Mouse (Mus musculus) cerebellum, postnatal 10 days (tissue): ENCODE measurements around the gene Rnf213.

ENCODE experiments used
- DNase-seq, 2 experiments: peaks; one replicate each; pipeline ENCODE4 v3.0.0; 2021; ENCODE audit warnings: mixed read lengths in 2 of 2

The Rnf213 gene

GRCm38 (mm10) chr11:119438776-119439175 is 45.9 kb downstream of the Rnf213 start:
- DNase-seq = no peak

DNA sequence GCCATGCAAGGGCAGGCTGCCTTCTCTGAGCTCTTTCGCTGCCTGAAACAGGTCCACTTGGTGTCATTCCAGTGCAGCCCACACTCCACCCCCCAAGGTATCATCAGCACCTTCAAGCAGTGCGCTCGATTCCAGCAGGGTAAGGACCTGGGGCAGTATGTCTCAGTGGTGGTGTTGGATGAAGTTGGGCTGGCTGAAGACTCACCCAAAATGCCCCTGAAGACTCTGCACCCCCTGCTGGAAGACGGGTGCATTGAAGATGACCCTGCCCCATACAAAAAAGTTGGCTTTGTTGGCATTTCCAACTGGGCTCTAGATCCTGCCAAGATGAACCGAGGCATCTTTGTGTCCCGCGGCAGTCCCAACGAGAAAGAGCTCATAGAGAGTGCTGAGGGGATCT is 49.3 kb downstream of the Rnf213 start:
- peak; percentile 46 to 53 for DNase-seq

GRCm38 (mm10) chr11:119443442-119443841 is 50.5 kb downstream of the Rnf213 start:
- DNase-seq = no peak

DNA sequence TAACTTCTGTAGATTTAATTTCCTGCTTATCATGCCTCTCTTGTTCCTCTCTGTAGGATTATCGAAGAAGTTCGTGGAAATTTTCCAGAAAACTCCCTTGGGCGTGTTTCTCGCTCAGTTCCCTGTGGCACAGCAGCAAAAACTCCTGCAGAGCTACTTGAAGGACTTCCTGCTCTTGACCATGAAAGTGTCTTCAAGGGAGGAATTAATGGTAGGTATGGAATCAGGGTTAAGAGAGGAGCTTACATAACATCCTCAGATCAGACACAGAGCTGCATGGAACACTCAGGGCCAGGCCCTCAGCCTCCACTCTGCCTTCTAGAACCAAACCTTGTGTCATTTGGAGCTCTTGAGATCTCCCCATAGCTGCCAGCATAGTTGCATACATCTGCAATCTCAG is 63.2 kb downstream of the Rnf213 start:
- no peak for DNase-seq

DNA sequence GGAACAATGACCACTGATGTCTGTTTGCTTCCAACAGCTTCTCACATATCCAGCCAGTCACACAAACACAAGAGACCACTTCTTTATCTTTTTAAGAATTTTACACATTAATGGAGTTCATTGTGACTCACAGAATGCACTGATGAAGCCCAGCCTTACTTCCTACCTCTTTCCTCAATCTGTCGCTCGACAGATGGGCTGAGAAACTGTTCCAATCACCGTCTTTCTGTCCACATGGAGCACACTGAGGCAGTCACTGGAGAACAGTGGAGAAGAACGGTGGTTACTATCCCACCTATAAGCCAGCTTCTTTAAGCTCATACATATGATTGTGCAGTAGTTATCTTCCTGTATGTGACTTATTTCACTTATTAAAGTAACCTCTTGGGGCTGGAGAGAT is 85.0 kb downstream of the Rnf213 start:
- DNase-seq = no peak

DNA sequence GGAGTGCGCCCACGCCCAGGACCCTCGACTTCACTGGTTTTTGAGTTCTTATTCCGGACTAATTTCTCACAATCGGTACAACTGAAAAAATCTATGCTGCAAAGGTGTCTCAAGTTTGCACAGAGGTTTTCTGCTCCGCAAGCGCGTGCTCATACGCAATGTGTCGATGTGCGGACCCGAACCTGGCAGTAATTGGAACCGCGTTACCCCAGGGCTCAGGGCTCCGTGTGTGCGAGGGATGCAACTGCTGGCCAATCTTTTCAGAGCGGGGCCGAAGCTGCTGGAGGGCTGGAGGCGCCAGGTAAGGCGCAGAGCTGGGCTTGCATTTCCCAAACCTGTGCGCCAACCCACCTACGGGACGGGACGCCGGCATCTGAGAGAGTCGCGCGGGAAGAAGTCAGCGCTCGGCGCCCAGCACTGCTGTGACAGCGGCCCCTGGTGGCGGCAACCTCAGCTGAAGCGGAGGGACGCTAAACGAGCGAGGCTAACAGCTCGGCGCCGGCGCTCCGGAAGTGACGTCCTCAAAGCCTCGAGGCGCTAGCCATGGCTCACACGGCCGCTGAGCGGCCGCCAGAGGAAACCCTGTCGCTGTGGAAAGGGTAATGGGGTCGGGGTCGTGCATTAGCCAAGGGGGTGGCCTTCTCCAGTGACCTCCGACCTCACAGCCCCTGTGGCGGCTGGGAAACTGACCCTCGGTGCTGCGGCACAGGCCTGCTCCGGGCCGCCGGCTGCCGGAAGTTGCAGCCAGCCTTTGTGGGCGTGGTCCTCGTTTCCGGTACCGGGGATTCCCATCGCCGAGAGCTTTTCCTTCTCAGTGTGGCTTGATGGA is 98.2 kb downstream of the Rnf213 start, which contains the start of gene Endov:
Gene Endov, plus strand, starts transcription at position 487 of the 829 bp plus-strand sequence.
- DNase-seq = peak; percentile 100

DNA sequence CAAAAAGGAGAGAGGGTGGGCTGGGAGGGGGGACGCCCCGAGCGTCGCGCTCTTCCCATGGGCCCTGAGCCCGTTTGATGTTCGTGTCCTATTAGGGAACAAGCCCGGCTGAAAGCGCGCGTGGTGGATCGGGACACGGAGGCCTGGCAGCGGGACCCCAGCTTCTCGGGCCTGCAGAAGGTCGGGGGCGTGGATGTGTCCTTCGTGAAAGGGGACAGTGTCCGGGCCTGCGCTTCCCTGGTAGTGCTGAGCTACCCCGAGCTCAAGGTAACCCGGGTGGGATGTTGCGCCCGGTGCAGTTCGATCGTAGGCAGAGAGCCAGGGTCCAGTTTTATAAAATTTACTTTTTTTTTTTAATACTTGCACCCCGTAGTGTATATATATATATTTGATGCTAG is 98.8 kb downstream of the Rnf213 start:
- no peak for DNase-seq

GRCm38 (mm10) chr11:119492830-119493229 is 99.9 kb downstream of the Rnf213 start:
- DNase-seq = no peak

DNA sequence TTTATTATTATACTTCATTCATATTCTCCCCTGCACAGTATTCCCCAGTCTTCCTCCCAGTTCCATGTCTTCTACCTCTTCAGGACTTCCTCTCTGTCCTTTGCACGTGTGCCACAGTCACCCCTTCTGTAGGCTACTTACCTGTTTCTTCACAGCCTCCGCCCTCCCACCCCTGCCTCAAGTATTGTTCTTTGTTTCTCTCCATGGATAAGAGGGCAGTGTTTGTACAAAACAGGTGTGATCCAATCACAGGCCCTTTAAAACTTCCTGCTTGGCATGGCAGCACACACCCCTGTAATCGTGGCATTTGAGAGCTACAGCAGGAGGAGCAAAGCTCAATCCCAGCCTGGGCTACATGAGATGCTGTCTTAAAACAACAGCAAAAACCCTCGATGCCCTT is 100.6 kb downstream of the Rnf213 start:
- DNase-seq = no peak

- peak; percentile 49 to 57 for DNase-seq
Observed at GRCm38 (mm10) chr11:119496147-119496546, 103.2 kb downstream of the Rnf213 start.

DNA sequence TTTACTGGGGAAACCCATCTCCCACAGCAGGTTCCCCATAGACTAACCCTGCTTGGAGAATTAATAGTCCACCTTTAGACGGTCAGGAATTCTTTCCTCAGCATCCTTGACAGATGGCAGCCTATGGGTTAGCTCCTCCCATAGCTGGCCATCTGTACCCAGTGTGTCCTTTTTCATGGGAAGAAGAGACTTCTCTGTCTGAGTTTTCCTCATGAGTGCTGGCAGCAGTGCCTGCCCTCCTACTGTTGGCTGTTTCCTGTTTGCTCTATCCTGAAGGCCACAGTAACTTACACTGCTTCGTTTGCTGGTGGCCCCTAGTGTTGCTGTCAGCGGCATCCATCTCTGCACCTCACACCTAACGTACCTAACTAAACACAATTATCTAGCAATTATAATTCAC is 104.6 kb downstream of the Rnf213 start:
- peak; percentile 46 to 68 for DNase-seq

GRCm38 (mm10) chr11:119499297-119499696 is 106.4 kb downstream of the Rnf213 start:
- peak in 1 of 2 experiments; percentile 6 for DNase-seq

GRCm38 (mm10) chr11:119500011-119500410 is 107.1 kb downstream of the Rnf213 start:
- peak; percentile 55 to 67 for DNase-seq

- peak; percentile 92 to 95 for DNase-seq
Observed at GRCm38 (mm10) chr11:119503675-119504074, 110.8 kb downstream of the Rnf213 start.

- DNase-seq = peak in 1 of 2 experiments; percentile 6
Observed at GRCm38 (mm10) chr11:119506386-119506785, 113.5 kb downstream of the Rnf213 start.

- DNase-seq = no peak
Observed at GRCm38 (mm10) chr11:119507772-119508171, 114.9 kb downstream of the Rnf213 start.

GRCm38 (mm10) chr11:119509165-119509776 is 116.4 kb downstream of the Rnf213 start:
- DNase-seq = no peak

DNA sequence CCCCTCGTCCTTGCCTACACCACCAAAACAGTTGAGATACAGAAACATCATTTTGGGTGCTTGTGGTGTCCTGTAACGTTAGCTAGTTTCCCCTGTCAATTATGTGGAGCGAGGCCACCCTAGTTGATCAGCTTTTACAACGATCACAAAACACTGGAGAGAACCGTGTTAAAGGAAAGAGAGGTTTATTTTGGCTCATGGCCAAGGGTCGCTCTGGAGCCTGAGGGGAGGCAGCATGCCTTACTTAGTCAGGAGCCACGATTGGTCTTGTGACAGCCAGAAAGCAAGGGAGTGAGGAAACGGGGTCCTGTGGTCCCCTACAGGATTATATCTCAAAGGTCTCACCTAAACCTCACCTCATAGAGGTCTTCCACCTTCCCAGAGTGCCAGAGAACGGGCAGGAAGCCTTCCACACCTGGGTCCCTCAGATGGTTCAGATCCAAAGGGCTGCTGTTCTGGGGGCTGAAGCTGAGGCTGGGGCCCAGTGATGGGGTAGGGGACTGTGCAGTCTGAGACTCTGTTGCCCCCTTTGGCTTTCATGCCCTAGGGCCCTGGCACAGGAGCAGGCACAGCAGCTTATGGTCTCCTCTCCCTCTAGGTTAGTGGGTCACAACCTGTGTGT is 120.2 kb downstream of the Rnf213 start:
- peak in 1 of 2 experiments; percentile 50 for DNase-seq

DNA sequence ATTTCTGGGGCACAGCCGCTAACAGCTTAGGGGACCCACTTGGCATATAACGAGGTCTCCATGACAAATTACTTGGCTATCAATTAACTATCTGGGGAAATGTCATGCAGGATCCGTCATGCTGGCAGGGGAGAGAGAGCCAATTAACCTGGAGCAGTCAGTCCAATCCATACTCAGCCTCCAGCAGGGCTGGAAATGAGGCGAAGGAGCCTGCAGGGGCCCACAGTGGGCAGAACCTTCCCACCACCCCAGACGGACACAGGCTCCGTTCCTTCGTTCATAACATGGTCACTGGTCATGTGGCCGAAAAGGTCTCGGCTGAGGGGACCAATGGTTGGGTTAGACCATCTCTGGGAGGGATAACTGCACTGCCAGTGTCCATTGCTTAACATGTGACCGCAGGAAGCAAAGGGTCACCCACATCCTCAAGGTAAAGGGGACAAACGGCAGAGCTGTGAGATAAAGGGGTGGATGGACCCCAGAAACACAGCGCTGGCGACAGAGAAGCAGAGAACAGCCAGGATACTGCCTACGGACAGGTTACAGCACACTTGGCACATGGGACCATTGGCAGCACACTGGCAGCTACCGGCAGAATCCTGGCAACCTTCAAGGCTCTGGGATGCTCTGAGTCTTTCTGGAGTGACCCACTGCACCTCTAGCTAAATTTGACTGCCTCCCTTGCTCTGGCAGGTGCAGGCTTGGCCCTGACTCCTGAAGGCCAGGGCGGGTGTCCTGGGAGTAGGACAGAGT is 121.4 kb downstream of the Rnf213 start:
- DNase-seq = peak; percentile 86 to 87

- DNase-seq = peak; percentile 99
Observed at GRCm38 (mm10) chr11:119514967-119515636, 122.2 kb downstream of the Rnf213 start.

GRCm38 (mm10) chr11:119515823-119516676 is 123.2 kb downstream of the Rnf213 start:
- peak; percentile 72 to 74 for DNase-seq
